Mouse (Mus musculus): ENCODE results near the gene Ddit4. TPM values are rescaled to one million over a fixed set of nuclear protein-coding genes. Genes with fewer than 3 reads are reported as not detected.

Gene Ddit4
- polyA plus RNA-seq, 1 experiment from 2014 or later = 58.7 TPM

GRCm38 (mm10) chr10:59939081-59939480 lies 12.6 kb downstream of the Ddit4 start:
- H3K4me3 ChIP-seq = no peak overlapping the region
- no peaks in the 10 kb centered on the region for H3K36me3 ChIP-seq
- peaks cover 41% of the 10 kb centered on the region for H3K4me1 ChIP-seq
- DNase-seq (ENCODE audit: low spot score) = no peak
- 59% methylated on average over 1 of the region's 1 CpGs for WGBS
- H3K9me3 ChIP-seq (replicated peaks) = no peaks in the 10 kb centered on the region
- H3K27ac ChIP-seq = no peak overlapping the region
- H3K27me3 ChIP-seq (ENCODE audit: low read depth, poor library complexity, severe bottlenecking) = peaks cover 3% of the 10 kb centered on the region

DNA sequence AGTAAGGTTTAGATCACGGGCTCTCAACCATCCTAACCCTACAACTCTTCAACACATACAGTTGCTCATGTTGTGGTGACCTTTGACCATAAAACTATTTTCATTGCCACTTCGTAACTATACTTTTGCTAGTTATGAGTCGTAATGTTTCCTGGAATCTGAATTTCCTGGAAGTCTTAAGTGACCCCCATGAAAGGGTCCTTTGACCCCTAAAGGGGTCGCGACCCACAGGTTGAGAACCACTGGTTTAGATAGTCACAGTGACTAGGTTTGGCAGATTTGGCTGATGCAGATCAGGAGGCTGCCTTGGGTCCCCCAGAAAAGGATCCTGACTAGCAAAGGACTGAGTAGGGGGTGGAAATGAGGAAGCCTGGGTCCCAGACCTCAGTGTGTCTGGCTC lies 13.0 kb downstream of the Ddit4 start:
- Histone ChIP-seq H3K4me1 (peaks cover 41% of the 10 kb centered on the region), H3K27ac (no peak overlapping the region), H3K4me3 (no peak overlapping the region), H3K27me3 (ENCODE audit: low read depth, poor library complexity, severe bottlenecking) (no peaks in the 10 kb centered on the region; the same call in 1 of the 2 replicates), H3K9me3 (replicated peaks) (no peaks in the 10 kb centered on the region), H3K36me3 (no peaks in the 10 kb centered on the region)
- 82% methylated on average over 5 of the region's 5 CpGs for WGBS
- DNase-seq (ENCODE audit: low spot score) = no peak

DNA sequence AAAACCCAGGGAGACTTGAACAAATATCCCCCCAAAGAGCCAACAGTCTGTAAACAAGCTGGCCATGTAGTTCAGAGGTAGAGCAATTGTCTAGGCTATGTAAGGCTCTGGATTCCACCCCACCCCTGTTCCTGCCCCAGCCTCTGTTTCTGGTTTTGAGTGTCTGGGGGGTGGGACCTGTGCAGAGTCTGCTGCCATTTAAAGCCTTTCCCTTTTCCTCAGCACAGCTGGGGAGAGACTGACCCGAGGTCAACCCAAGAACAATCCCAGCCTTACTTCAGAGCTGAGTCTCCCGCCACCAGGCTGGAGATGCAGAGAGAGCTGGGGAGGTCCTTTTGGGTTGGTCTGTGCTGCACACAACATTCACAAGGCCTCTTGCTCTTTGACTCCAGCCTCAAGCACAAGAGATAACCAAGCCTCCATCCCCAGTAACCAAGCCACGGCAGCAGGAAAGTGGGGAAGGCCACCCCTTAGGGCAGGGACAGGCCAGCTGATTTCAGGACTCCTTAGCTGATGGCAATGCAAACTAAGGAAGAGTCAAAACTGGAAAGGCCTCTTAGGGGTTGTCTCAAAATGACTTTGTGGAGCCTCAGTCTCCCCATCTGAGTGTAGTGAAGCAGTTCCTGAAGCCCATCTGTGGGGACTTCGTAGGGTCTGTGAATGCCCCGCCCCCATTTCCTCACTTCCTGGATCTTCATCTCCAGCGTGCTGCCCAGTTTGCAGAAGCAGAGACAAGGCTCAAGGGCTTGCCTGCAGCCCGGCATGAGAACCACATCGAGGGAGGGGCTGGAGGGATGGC lies 15.4 kb downstream of the Ddit4 start:
- Histone ChIP-seq H3K4me1 (peaks cover 26% of the 10 kb centered on the region), H3K27ac (peak overlapping the region; percentile 87), H3K9me3 (replicated peaks) (no peaks in the 10 kb centered on the region), H3K4me3 (no peak overlapping the region), H3K36me3 (no peaks in the 10 kb centered on the region), H3K27me3 (ENCODE audit: low read depth, poor library complexity, severe bottlenecking) (no peaks in the 10 kb centered on the region)
- 53% methylated on average over 8 of the region's 8 CpGs for WGBS
- peak; percentile 60 for DNase-seq (ENCODE audit: low spot score)

- Histone ChIP-seq H3K27ac (peak overlapping the region; percentile 63), H3K4me3 (no peak overlapping the region), H3K4me1 (peaks cover 34% of the 10 kb centered on the region), H3K36me3 (no peaks in the 10 kb centered on the region), H3K27me3 (ENCODE audit: low read depth, poor library complexity, severe bottlenecking) (no peaks in the 10 kb centered on the region), H3K9me3 (replicated peaks) (no peaks in the 10 kb centered on the region)
- WGBS = 53% methylated on average over 3 of the region's 3 CpGs
- DNase-seq (ENCODE audit: low spot score) = no peak
Observed at GRCm38 (mm10) chr10:59934039-59934438, 17.6 kb downstream of the Ddit4 start.

DNA sequence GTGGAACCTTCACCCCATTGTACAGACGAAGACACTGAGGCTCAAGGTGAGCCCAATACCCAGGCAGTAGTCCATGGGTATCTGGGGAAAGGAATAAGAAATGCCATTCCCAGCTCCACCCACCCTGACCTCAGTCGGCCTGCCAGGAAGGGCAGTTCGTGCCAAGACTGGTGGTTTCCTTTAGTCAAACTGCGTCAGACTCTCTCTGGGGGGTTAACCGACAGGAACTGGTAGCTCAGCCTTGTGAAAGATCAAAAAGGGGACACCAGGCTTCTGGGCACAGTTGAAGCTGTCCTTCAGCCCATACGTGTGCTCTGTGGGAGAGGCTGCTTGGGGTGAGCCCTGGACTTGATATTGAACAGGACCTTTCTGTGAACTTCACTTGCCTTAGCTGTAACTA lies 19.1 kb downstream of the Ddit4 start:
- no peaks in the 10 kb centered on the region for H3K9me3 ChIP-seq (replicated peaks)
- no peak for DNase-seq (ENCODE audit: low spot score)
- H3K27ac ChIP-seq = no peak overlapping the region; the same call in 1 of the 2 replicates
- no peak overlapping the region for H3K4me3 ChIP-seq
- H3K4me1 ChIP-seq = peaks cover 34% of the 10 kb centered on the region
- H3K27me3 ChIP-seq (ENCODE audit: low read depth, poor library complexity, severe bottlenecking) = no peaks in the 10 kb centered on the region
- WGBS = 85% methylated on average over 6 of the region's 6 CpGs
- no peaks in the 10 kb centered on the region for H3K36me3 ChIP-seq

DNA sequence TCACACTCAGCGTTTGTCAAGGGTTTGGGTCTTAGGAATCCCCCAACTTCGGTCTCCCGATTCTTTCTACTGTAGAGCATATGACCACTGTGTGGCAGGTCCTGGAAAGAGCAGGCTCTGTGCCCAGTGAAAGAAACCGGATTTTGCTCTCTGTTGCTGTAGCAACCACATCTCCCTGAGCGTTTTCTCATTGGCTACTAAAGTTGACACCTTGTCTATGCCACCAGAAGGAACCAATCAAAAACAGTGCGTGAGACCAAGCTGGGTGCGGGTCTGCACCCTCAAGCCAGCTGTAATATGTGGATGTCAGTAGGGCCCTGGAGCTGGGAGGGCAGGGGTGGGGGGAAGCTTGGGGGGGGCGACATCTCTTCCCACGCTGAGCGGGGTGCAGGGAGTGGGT lies 20.6 kb downstream of the Ddit4 start:
- Histone ChIP-seq H3K9me3 (replicated peaks) (no peaks in the 10 kb centered on the region), H3K27me3 (ENCODE audit: low read depth, poor library complexity, severe bottlenecking) (no peaks in the 10 kb centered on the region), H3K4me1 (peaks cover 26% of the 10 kb centered on the region), H3K4me3 (peak overlapping the region; percentile 24; the same call in 1 of the 2 replicates), H3K36me3 (no peaks in the 10 kb centered on the region), H3K27ac (peak overlapping the region; percentile 78)
- DNase-seq (ENCODE audit: low spot score) = peak; percentile 53
- WGBS = 32% methylated on average over 10 of the region's 10 CpGs

- Histone ChIP-seq H3K27ac (peak overlapping the region; percentile 15; the same call in 1 of the 2 replicates), H3K9me3 (replicated peaks) (no peaks in the 10 kb centered on the region), H3K4me1 (peaks cover 25% of the 10 kb centered on the region), H3K27me3 (ENCODE audit: low read depth, poor library complexity, severe bottlenecking) (no peaks in the 10 kb centered on the region), H3K36me3 (no peaks in the 10 kb centered on the region), H3K4me3 (no peak overlapping the region)
- WGBS = 81% methylated on average over 7 of the region's 7 CpGs
- DNase-seq (ENCODE audit: low spot score) = no peak
Observed at GRCm38 (mm10) chr10:59929205-59929604, 22.4 kb downstream of the Ddit4 start.

- no peaks in the 10 kb centered on the region for H3K9me3 ChIP-seq (replicated peaks)
- peak overlapping the region; percentile 62; the same call in 1 of the 2 replicates for H3K27ac ChIP-seq
- no peaks in the 10 kb centered on the region for H3K27me3 ChIP-seq (ENCODE audit: low read depth, poor library complexity, severe bottlenecking)
- no peak overlapping the region for H3K4me3 ChIP-seq
- H3K36me3 ChIP-seq = no peaks in the 10 kb centered on the region
- peaks cover 50% of the 10 kb centered on the region for H3K4me1 ChIP-seq
- 42% methylated on average over 3 of the region's 3 CpGs for WGBS
- peak; percentile 27 for DNase-seq (ENCODE audit: low spot score)
Observed at GRCm38 (mm10) chr10:59924305-59924704, 27.3 kb downstream of the Ddit4 start.

DNA sequence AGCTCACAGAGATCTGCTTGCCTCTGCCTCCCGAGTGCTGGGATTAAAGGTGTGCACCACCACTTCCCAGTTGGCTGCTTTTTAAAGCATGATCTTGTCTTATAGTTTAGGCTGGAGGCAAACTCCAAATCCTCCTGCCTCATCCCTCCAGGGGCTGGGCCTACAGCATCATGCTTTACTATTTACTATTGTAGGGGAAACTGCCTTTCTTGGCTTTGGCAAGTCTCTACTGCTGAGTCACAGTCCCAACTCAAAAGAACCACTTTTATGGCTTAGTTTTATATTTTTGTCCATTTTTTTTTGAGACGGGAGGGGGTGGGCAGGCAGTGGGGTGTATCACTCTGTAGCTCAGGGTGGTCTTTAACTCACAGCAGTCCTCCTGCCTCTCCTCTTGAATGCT lies 28.1 kb downstream of the Ddit4 start:
- Histone ChIP-seq H3K9me3 (replicated peaks) (no peaks in the 10 kb centered on the region), H3K27ac (peak overlapping the region; percentile 93; the same call in 1 of the 2 replicates), H3K36me3 (no peaks in the 10 kb centered on the region), H3K4me3 (no peak overlapping the region), H3K4me1 (peaks cover 55% of the 10 kb centered on the region), H3K27me3 (ENCODE audit: low read depth, poor library complexity, severe bottlenecking) (no peaks in the 10 kb centered on the region)
- WGBS = 80% methylated on average over 2 of the region's 2 CpGs
- no peak for DNase-seq (ENCODE audit: low spot score)

DNA sequence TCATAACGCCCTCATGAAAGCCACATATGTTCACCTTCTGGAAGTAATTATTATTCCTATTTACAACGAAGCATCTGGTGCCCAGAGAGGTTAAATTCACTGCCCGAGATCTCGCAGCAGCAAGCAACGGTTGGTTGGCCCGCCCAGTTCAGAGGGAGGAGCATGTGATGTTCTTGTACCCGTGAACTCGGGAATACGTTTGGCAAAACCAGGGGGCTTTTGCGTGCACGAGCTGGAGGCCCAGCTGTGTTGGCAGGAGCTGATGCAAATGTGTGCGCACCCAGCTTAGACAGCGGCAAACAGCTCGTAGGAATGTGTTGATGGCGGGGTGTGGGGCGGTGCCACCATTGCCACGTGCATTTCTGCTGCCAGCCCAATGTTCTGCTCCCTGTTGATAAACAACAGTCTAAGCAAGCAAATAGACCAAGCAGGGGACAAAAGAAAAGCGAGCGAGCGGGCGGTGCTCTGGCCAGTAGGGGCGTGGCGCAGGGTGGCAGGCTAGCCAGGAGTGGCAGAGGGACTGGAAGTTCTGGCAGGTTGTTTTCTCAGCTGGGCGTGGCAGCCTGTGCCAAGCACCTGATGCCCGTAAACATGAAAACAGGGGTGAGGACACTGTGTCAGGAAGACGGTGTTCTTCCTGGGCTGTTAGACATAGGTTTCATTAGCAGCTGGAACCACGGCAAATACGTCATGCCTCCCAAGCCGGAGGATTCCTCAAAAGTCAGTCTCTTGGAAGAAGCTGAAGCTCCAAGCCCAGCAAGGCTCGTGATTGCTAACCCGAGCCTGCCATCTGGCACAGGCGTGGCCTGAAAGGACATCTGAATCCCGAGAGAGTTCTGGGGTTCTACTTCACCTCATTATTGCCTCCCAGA lies 30.6 kb downstream of the Ddit4 start:
- peak; percentile 85 for DNase-seq (ENCODE audit: low spot score)
- Histone ChIP-seq H3K4me3 (peak overlapping the region; percentile 51), H3K36me3 (no peaks in the 10 kb centered on the region), H3K4me1 (peaks cover 70% of the 10 kb centered on the region), H3K9me3 (replicated peaks) (no peaks in the 10 kb centered on the region), H3K27ac (peak overlapping the region; percentile 93), H3K27me3 (ENCODE audit: low read depth, poor library complexity, severe bottlenecking) (no peaks in the 10 kb centered on the region)
- WGBS = 5% methylated on average over 33 of the region's 33 CpGs

GRCm38 (mm10) chr10:59920485-59920809 lies 31.2 kb downstream of the Ddit4 start:
- 18% methylated on average over 7 of the region's 7 CpGs for WGBS
- Histone ChIP-seq H3K4me3 (peak overlapping the region; percentile 51), H3K9me3 (replicated peaks) (no peaks in the 10 kb centered on the region), H3K36me3 (no peaks in the 10 kb centered on the region), H3K27me3 (ENCODE audit: low read depth, poor library complexity, severe bottlenecking) (no peaks in the 10 kb centered on the region), H3K27ac (peak overlapping the region; percentile 93), H3K4me1 (peaks cover 76% of the 10 kb centered on the region)
- DNase-seq (ENCODE audit: low spot score) = no peak

- Histone ChIP-seq H3K27ac (peak overlapping the region; percentile 93), H3K4me1 (peaks cover 76% of the 10 kb centered on the region), H3K9me3 (replicated peaks) (no peaks in the 10 kb centered on the region), H3K36me3 (no peaks in the 10 kb centered on the region), H3K27me3 (ENCODE audit: low read depth, poor library complexity, severe bottlenecking) (no peaks in the 10 kb centered on the region), H3K4me3 (no peak overlapping the region)
- DNase-seq (ENCODE audit: low spot score) = no peak
- WGBS = 43% methylated on average over 15 of the region's 15 CpGs
Observed at GRCm38 (mm10) chr10:59919494-59920181, 32.0 kb downstream of the Ddit4 start.

All from limb, embryonic 10.5 days (tissue).